Mouse (Mus musculus): ENCODE data around the gene Sox1.

Gene Sox1

DNA sequence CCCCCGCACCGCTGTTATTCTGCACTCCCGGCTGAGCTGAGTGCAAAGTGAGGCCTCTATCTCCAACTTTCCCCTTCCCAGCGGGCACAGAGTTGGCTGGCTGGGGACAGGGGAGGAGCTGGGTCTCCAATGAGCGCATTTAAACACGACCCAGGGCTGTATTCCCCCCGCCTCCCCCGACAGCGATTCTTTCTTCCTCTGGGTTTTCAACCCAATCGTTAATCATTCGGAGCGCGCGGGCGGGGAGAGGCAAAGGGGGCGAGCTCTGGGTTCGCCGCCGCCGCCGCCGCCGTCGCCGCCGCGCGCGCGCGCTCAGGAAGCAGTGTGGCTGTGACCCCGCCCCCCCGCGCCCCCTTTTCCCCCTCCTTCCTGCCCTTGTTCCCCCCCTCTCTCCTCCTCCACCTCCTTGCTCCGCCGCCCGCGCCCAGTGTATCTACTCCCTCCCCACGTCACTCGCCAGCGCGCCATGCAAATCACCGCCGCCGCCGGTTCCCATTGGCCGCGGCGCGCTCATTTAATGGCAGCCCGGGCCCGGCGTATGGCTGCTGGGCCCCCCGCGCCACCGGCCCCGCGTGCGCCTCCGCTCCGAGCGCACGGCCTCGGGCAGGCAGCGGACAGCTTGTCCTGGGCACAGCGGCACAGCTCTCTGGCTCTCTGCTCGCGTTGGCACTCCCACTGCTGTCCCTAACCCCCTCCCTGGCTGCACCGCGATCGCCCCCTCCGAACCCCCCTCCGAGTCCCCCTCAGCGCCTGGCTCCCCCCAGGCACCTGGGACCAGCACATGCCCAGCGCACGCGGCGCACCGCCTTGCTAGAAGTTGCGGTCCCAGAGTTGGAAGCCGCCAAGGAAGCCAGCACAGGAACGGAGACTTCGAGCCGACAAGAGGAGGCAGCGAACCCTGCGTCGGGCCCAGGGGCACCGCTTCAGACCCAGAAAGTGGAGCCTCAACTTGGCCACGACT, at the start of gene Sox1:
TSS of gene Sox1 (plus strand) at position 225 of the 961 bp plus-strand sequence.
- peak; percentile 33 for DNase-seq

DNA sequence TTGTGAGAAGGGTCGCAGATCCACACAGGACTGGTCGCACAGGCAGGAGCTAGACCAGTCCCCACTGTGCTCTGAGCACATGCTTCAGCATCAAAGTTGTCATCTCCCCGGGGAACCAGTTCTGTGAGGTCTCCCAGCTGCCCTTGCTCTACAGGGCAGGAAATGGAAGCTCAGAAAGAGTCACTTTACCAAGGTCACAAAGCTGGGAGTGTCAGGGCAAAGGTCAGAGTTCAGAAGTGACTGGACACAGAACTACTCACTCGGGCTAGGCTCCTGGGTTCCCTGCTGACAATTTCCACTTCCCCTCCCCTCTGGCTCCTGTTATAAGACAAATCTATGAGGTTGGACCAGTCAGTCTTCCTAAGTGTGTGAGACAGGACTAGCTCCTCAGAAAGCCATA, 49.2 kb upstream of the Sox1 start:
- DNase-seq, result no peak

DNA sequence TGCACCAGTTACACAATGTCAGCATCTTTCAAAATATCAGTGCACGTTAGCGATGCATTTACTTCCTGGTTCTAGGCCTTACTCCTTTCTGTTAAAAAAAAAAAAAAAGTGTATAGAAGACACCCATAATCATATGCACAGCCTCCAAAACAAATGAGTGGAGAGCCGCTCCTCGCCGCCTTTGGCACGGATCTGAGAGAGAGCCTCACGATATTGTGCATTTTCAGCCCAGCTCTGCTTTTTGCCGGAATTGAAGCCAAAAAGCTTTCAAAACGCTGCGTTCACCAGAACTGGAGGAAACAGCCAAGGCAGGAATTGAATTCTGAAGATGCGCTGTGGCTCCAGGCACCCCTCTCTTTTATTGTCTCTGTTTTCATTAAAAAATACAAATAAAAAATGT, 48.2 kb upstream of the Sox1 start:
- DNase-seq, result no peak

DNA sequence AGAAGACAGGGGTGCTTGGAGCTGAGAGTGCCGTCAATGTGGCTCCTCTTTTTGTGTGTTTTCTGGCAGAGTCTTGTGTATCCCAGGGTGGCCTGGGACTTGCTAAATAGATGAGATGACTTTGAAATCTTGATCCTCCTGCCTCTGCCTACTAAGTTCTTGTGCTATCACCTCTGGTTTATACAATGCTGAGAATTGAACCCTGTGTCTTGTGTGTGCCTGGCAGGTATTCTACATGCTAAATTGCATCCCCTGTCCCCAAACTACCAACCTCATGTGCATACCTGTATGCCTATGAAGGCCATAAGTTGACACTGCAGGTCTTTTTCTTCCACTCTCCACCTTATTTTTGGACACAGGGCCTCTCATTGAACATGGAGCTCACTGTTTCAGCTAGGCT, 46.8 kb upstream of the Sox1 start:
- DNase-seq, result no peak

DNA sequence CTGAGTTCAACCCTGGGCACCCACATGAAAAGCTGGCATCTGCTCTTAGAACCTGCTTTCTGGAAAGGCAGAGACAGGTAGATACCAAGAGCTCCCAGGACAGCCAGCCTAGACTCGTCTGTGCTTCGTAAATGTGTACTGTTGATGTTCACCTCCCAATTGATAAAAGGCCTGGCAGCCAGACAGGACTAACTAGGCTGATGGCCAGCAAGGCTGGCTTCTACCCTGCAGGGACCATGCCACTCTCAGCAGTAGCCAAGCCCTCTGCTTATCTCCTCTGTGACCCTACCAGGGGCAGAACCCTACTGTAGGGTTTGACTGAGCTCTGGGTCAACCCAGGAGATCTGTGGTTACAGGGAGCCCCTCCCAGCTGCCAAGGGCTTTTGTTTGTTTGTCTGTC, 45.5 kb upstream of the Sox1 start:
- no peak for DNase-seq

DNA sequence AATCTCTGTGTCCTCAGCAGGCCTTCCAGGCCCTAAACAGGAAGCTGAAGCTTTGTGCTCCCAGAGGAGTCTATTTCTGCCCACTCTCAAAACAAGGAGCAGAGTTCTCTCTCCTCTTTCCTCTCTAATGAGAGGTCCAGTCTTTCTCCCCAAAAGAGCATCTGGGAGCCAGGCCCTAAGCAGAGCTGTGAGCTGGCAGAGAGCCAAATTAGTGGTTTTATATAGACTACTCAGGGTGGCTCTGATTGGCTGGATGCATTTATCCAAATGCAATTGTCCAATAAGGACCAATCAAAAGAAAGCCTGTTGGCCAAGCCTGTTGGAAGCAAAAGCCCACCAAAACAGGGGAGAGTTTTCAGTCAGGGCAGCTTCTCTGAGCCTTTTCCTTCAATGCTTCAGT, 44.0 kb upstream of the Sox1 start:
- DNase-seq, result no peak

DNA sequence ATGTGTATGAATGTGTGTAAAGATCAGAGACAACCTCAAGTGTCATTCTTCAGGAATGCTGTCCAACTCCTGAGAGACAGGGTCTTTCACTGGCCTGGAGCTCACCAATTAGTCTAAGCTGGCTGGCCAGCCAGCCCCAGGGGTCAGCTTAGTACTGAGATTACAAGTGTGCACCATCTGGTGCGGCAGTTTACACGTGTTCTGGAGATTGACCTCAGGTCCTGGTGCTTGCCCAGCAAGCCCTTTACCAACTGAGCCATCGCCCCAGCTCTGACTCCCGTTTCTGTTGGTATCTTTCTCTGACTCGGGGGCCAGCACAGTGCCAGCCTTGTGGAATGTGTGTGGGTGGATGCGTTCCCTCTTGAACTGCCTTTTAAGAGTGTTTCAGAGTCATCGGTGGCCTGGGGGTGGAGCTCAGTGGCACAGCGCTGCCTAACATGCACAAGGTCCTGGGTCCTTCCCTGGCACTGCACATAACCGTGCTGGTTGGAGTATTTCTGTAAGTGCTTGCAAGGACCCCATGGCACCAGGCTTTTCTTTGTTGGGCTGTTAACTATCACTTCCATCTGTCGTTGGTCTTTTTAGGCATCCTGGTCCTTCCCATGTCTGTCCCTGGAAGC, 40.6 kb upstream of the Sox1 start:
- DNase-seq, result no peak

DNA sequence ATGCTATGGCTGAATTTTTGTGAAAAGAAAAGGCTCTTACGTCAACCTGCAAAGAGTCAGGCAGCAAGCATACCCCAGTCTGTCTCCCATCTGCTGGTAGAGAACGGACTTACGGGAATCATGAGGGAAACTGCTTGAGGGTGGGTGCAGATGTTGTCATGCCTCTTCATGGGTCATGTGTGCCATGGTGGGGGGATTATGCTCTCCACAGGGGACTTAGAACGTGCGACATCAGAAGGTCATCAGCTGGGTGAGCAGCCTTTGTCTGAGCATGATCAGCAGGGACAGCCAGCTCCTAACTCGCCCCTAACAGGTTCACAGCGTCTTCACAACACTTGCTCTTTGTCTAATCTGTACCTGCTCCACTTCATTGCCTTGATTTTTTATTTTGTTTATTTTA, 26.9 kb upstream of the Sox1 start:
- DNase-seq, result no peak

DNA sequence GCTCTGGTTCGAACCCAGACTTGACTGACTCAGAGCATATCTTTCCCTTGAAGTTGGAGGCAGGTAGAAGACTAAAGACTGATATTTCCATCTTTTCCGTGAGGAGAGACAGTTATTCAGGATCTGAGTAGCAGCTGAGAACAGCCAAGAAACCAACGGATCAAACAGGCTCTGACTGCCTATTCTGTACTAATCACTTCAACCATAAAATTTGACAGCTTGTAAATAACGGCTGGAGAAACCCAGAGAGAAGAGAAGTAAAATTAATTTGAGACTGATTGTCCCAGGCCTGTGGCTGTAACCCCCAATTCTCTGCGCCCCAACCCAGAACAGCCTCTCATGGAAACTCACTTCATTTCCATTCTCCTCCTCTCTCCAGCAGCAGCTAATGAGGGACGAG, 26.2 kb upstream of the Sox1 start:
- no peak for DNase-seq

DNA sequence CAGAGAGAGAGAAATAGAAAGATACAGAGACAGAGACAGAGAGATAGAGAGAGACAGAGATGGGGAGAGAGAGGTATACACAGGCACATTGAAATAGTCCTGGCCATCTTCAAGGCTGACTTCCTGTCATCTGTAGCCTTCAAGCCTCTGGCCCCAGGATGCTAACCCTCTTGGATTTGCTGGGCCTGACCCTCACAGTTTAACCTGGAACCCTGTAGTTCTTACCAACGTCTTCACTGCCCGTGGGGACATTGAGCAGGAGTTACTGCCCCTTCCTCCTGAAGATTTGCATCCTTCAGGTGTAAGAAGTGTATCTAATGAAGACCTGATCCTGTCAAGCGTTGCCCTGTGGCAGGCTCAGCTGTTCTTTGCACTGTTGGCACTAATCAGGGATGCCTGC, 14.0 kb upstream of the Sox1 start:
- no peak for DNase-seq

DNA sequence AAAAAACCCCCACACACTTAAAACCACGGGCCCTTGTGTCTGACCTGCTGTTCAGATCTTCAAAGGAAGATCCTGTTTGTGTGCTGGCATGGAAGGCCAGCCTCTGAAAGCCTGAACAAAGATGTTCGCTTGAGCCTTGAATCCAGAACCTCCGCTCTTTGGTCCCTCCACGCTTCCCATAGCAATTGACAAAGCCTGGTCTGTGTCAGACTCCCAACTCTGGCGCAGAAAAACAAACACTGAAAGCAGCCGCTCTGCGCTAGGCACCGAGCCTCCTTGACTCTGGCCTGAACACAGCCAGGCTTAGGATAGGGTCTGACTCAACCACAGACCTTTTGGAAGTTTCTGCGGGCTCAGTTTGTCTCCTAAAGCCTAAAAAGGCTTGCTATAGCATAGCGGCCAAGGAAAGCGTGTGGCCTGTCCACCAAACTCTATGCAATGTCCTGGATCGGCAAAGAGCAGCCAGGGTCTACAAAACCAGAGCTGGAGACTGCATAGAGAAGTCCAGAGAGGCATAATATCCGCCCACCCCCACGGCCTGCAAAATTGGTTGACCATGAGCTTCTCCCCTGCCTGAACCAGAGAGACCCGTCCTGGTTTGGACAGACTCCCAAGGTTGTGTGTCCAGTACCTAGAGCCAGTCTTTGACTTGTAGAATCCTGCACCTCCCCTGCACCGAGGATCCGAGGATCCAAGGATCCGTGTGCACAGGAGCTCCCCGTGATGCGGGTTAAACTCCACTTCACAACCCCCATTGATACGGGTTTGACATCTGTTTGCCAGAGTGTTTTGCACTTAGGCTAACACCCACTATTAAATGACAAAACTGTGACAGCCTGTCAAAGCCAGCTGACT, 12.2 kb upstream of the Sox1 start:
- DNase-seq, result no peak

DNA sequence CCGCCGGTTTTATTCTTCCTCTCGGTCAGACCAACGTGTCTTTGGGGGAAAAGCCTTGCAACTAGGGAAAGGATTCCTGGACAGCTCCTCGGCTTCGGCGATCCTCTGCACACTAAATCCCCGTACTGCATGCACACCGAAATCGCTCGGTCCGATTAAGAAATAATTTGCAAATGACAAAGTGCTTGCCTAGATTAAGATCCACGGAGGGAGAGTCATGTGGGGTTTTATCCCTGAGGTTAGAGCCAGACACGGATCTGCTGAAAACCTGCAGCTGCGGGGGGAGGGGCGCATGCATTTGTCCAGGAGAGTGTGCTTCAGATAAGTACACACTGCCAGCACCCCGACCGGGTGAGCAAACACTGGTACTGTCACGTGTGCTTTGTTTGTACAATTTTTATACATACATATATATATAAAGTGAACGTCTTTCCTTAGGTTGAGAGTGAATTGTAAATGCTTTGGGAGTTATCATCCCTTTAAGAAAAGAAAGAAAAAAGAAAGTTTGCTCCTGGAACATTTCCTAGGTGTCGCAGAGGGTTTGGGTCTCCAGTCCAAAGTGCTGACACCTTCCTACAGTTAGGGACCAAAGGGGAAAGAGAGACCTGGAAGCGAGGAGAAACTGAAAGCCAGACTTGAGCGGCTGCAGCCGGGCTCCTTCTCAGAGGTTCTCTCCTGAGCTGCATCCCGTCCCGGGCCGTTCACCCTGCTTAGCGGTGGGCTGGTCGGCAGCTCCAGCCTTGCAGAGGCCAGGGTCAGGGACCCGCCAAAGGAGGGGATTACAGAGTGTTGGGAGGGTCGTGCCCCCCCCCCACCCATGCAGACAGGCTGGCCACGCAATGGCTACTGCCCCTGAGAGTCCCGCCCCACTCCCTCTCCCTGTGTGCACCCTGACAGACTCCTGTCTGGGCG, 10.9 kb upstream of the Sox1 start:
- DNase-seq, result no peak

DNA sequence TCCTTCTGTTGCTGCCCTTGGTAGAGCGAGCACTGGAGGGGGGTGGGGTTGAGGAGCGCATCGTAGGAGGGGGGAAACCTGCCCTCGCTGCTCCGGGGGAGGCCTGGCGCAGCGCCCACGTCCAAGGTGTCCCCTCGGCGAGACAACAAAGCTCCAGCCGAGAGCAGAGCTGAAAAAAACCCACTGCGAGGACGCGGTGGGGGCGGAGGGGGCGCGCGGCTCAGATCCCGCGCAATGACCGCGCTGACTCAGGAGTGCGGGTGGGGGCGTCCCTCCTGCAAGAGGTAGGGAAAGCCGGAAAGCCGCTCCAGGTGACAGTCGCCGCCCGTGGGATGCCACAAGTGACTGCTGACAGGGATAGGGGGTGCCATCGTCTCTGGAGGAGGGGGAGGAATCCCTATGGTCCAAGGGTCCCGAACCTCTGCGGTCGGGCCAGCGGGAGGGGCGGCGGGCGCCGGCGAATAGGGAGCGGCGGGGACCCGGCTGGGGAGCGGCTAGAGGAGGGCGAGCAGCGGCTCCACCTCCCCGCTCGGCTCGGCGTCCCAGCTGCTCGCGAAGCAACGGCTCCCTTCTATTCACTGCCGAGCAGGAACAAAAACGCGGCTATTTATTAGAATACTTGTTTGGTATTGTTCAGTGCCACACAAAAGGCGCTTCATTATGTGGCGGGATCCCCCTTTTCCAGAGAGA, 10.0 kb upstream of the Sox1 start:
- DNase-seq, result no peak

DNA sequence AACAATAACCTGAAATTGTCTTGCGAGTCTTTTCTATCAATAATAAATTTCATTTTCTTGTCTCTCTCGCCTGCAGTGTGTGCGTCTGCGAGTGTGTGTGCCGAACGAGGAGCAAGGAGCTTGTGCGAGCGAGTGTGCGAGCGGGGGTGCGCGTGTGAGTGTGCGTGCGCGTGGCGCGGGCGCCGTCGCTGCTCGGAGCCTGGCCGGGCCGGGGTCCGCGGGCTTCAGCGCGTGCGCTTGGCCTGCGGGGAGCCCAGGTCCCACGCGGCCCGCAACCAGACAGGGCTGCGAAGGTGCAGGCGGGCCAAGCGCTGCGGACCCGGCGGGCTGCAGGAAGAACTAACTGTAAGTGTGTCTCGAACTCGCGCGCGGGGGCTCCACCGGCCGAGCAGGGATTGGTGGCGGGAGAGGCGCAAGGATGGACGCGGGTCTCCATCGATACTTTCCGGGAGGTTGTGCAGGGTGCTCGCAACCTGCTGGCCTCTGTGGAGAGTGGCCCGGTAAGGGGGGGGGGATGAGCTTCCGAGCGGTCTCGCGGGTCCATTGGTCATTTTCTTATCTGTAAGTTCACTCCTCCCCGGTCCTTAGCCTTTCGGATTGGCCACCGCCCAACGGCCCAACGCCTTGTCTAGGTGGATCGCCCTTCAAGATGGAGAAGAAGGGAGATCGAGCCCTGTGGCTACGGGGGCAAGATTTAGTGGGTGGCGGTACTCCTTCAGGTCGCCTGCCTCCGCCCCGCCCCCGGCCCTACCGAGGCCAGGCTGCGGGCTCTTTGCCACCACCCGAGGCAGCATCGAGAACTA, 9.2 kb upstream of the Sox1 start:
- DNase-seq, result no peak

DNA sequence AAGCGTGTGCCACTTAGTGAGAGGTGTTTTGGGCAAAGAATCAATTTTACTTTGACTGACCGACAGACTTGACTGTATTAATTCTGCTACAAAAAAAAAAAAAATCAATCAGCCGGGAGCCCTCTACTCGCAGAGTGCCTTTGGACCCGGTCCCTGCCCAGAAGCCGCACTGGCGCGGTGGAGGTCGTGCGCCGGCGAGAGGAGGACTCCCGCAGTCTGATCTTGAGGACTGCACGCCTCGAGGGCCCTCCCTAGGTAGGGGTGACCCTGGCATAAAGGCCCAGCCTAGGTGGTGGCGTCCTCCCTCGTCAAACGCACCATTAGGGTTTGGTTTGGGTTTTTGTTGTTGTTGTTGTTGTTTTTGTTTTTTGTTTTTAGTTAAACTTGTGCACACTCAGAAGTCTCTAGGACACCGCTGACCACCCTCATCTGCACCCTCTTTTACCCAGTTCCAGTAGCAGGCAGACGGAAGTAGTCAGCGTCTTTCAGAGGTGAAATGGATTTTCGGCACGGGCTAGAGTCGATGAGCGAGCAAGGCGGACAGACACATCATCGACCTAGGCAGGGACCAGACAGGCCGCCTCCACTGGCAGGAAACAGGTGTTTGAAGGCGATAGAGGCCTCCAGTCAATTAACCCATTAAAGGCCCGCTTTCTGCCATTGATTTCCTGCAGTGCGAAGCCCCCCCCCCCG, 8.4 kb upstream of the Sox1 start:
- DNase-seq, result no peak

DNA sequence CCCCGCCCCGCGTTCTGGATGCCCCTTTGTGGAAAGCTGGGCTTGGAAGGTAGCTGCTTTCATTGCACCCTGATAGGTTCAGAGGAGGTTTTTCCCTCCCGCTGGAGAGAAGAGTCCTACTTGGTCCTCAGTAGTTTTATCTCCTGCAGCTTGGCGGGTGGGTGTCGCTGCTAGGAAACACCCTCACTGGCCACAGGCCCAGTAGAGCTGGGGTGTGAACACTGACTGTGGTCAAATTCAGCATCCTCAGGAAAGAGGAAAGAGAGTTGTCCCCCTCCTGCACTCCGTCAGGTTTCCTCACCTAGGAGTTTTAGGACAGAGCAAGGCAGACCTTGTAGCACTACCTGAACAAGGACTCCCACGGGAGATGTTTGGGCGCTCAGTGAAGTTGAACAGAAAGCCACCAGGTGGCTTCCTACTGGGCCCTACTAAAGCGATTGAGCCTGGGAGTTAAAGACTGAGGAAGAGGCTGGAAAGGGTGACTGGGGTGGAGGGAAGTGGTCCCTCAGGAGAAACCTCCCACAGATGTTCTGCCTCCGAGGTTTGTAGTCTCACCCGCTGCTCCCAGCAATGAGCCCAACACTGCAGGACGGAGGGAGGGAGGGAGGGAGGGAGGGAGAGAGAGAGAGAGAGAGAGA, 7.8 kb upstream of the Sox1 start:
- no peak for DNase-seq

DNA sequence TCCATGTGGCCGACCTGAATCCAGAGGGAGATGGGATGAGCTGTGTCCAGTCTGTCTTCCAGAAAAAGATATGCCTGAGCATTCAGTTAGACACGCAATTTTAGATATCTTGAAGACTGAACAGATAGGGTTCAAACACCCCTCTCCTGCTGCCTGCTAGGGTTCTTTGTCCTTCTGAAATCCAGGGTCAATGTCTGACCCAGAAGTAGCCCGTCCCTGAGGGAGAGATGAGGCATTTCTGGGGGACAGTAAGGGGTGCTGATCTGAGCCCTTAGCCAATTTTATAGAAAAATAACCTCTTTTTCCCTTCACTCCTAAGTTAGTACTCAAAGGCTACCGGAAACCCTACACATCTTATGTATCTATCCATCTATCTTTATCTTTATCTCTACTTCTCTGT, 7.2 kb upstream of the Sox1 start:
- DNase-seq, result no peak

DNA sequence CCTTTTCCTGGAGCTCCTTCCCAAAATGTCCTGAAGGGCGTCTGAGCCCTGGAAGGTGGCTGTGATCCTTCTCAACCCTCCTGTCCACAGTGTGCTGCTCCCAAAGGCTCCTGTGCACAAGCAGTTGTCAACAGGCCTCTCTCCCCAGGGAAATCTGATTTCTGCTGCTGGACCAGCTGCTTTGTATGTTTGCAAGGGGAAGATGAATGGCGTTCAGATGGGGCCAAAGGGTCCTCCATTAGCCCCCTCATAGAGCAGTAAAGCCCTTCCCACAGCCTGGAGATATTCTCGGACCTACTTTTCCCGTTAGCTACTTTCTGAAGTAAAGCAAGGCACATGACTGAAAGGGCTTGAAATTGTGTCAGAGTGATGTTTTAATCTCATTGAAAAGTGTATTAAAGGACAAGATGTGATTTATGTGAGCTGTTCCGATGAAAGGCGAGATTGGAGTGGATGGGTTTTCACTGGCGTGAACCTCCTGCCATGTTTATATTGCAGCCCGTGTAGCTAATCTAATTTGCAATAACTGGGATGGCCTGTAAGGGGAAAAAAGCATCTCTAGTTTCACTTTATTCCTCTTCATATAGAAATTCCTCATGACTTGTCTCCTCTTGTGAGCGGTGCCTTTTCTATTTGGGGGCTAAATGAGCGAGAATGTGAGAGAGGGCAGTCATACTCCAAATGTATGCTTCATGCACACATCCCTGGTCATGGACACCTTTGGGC, 6.5 kb upstream of the Sox1 start:
- no peak for DNase-seq

DNA sequence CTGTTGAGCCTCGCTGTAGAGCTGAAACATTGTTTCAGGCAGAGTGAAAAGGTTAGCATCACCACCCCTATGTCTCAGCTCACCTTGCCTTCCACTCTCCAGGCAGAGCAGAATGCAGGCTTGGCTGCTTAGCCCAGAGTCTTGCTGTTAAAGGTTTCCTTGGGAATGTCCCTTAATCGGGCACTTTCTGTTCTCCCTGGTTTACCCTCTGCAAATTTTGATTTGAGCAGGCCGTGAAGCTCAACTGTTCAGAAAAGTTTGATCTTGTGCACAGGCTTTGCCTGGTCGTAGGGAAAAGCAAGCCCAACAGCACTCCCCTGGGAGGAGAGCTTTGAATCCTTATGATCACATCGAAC, 6.0 kb upstream of the Sox1 start:
- DNase-seq, result no peak
